Mouse (Mus musculus): ENCODE measurements around the gene Gm20498.
A peak's percentile ranks its signal among the peaks of the same experiment; 100 is the strongest.
"Not testable (repeated sequence)": the region's sequence is repeated elsewhere in the genome, so short reads cannot be mapped to it uniquely, and the experiment has no call there.

The Gm20498 gene

GRCm38 (mm10) chr12:81532316-81533028 is at the start of gene Gm20498, which contains the start of gene Synj2bp:
Gm20498 (minus strand) TSS chr12:81532905.
Synj2bp (minus strand) TSS chr12:81532911.
- peak; percentile 85 to 86 for DNase-seq

GRCm38 (mm10) chr12:81568374-81568773 is 35.7 kb upstream of the Gm20498 start, which contains the start of gene Adam21:
Adam21 (minus strand) TSS chr12:81568474.
- DNase-seq, result no peak

- no peak for DNase-seq
These were observed 35.2 kb upstream of the Gm20498 start for GRCm38 (mm10) chr12:81567931-81568330.

GRCm38 (mm10) chr12:81564173-81564572 is 31.5 kb upstream of the Gm20498 start:
- no peak for DNase-seq

- no peak for DNase-seq
These were observed 16.6 kb upstream of the Gm20498 start for GRCm38 (mm10) chr12:81549286-81549685.

GRCm38 (mm10) chr12:81547163-81547562 is 14.5 kb upstream of the Gm20498 start:
- no peak for DNase-seq

- no peak for DNase-seq
These were observed 319 bp upstream of the Gm20498 start for GRCm38 (mm10) chr12:81533029-81533419.

- DNase-seq, result not testable (repeated sequence)
These were observed 2.1 kb downstream of the Gm20498 start for GRCm38 (mm10) chr12:81530587-81530986.

- DNase-seq, result not testable (repeated sequence)
These were observed 35.8 kb downstream of the Gm20498 start for GRCm38 (mm10) chr12:81496906-81497305.

GRCm38 (mm10) chr12:81490491-81490890 is 42.2 kb downstream of the Gm20498 start:
- no peak for DNase-seq

GRCm38 (mm10) chr12:81485311-81485710 is 47.4 kb downstream of the Gm20498 start:
- DNase-seq, result no peak

- DNase-seq, result peak; percentile 89 to 91
These were observed 47.9 kb downstream of the Gm20498 start, which contains the start of gene Cox16 for GRCm38 (mm10) chr12:81484727-81485191. Cox16 (minus strand) TSS chr12:81485127.

GRCm38 (mm10) chr12:81484212-81484611 is 48.5 kb downstream of the Gm20498 start:
- no peak for DNase-seq

- no peak for DNase-seq
These were observed 49.0 kb downstream of the Gm20498 start for GRCm38 (mm10) chr12:81483656-81484055.

GRCm38 (mm10) chr12:81459051-81459450 is 73.7 kb downstream of the Gm20498 start:
- not testable (repeated sequence) for DNase-seq

GRCm38 (mm10) chr12:81438985-81439384 is 93.7 kb downstream of the Gm20498 start:
- not testable (repeated sequence) for DNase-seq

GRCm38 (mm10) chr12:81434778-81435177 is 97.9 kb downstream of the Gm20498 start:
- not testable (repeated sequence) for DNase-seq

GRCm38 (mm10) chr12:81421846-81422245 is 110.9 kb downstream of the Gm20498 start, which contains the start of gene Adam4:
Adam4 (minus strand) TSS chr12:81421946.
- DNase-seq, result no peak

GRCm38 (mm10) chr12:81413211-81413610 is 119.5 kb downstream of the Gm20498 start:
- no peak for DNase-seq

- no peak for DNase-seq
These were observed 123.7 kb downstream of the Gm20498 start for GRCm38 (mm10) chr12:81408966-81409365.

- peak in 1 of 2 experiments; percentile 57 for DNase-seq
These were observed 130.5 kb downstream of the Gm20498 start for GRCm38 (mm10) chr12:81402187-81402586.

- not testable (repeated sequence) for DNase-seq
These were observed 153.3 kb downstream of the Gm20498 start, which contains the start of gene Gm4787 for GRCm38 (mm10) chr12:81379364-81379763. Gm4787 (minus strand) TSS chr12:81379464.

GRCm38 (mm10) chr12:81333841-81334240 is 198.9 kb downstream of the Gm20498 start:
- no peak for DNase-seq

- DNase-seq, result peak; percentile 18 to 48
These were observed 199.8 kb downstream of the Gm20498 start, which contains the start of gene Slc8a3 for GRCm38 (mm10) chr12:81332875-81333421. Slc8a3 (minus strand) TSS chr12:81333180.
